Mouse (Mus musculus): Measurements from ENCODE around the gene Nrap. TPM values are rescaled to one million over a fixed set of nuclear protein-coding genes. Genes with fewer than 3 reads are reported as not detected.
"Not testable (repeated sequence)": the region's sequence is repeated elsewhere in the genome, so short reads cannot be mapped to it uniquely, and the experiment has no call there.

Gene Nrap
- polyA plus RNA-seq, 1 experiment: 25.5 TPM

- no peak overlapping the region for H3ac ChIP-seq (ENCODE audit: control insufficient read depth, insufficient read length)
- H3K36me3 ChIP-seq (ENCODE audit: control insufficient read depth, insufficient read depth): no peaks in the 10 kb centered on the region
- H3K27me3 ChIP-seq (ENCODE audit: control insufficient read depth, insufficient read depth, insufficient read length): no peaks in the 10 kb centered on the region
- TF ChIP-seq MYOD1 (IDR thresholded peaks at IDR 0.05; ENCODE audit: control insufficient read depth in 1 of 3, insufficient read length in 2 of 3, low read depth in 2 of 3) (no peak), TCF12 (IDR thresholded peaks at IDR 0.05; ENCODE audit: insufficient read depth, poor library complexity, severe bottlenecking) (no peak), SRF (IDR thresholded peaks at IDR 0.05; ENCODE audit: control insufficient read depth, insufficient read length, low read depth) (no peak), E2F4 (IDR thresholded peaks at IDR 0.05; ENCODE audit: insufficient read depth) (no peak), MAX (IDR thresholded peaks at IDR 0.05; ENCODE audit: low read depth) (no peak), MYOG (IDR thresholded peaks at IDR 0.05; ENCODE audit: control insufficient read depth in 1 of 3, insufficient read depth in 1 of 3, insufficient read length in 2 of 3, low read depth in 2 of 3) (no peak), REST (IDR thresholded peaks at IDR 0.05; ENCODE audit: insufficient read depth, insufficient read length) (no peak), POLR2AphosphoS2 (IDR thresholded peaks at IDR 0.05; ENCODE audit: insufficient read length, low read depth) (no peak), CEBPB (IDR thresholded peaks at IDR 0.05; ENCODE audit: insufficient read depth, poor library complexity, severe bottlenecking) (no peak), POLR2A (IDR thresholded peaks at IDR 0.05; ENCODE audit: insufficient read length, low read depth) (no peak), TCF3 (IDR thresholded peaks at IDR 0.05; ENCODE audit: insufficient read length, low read depth) (no peak)
- no peak overlapping the region for H3K4me3 ChIP-seq
- H3K79me2 ChIP-seq (ENCODE audit: control insufficient read depth, insufficient read depth): no peaks in the 10 kb centered on the region
- no peak overlapping the region for H3K4me2 ChIP-seq (ENCODE audit: low read depth)
Observed at GRCm38 (mm10) chr19:56418404-56418803, 28.6 kb upstream of the Nrap start.

- not testable (repeated sequence) for H3K79me2 ChIP-seq (ENCODE audit: control insufficient read depth, insufficient read depth); H3ac ChIP-seq (ENCODE audit: control insufficient read depth, insufficient read length); H3K4me2 ChIP-seq (ENCODE audit: low read depth); H3K4me3 ChIP-seq; H3K36me3 ChIP-seq (ENCODE audit: control insufficient read depth, insufficient read depth); H3K27me3 ChIP-seq (ENCODE audit: control insufficient read depth, insufficient read depth, insufficient read length)
Observed at GRCm38 (mm10) chr19:56409884-56410283, 20.0 kb upstream of the Nrap start.

GRCm38 (mm10) chr19:56406581-56406980 lies 16.7 kb upstream of the Nrap start:
- peak; percentile 32 to 87 (median 51) for TF ChIP-seq MYOD1 (IDR thresholded peaks at IDR 0.05; ENCODE audit: control insufficient read depth in 1 of 3, insufficient read length in 2 of 3, low read depth in 2 of 3)
- no peak for TF ChIP-seq SRF (IDR thresholded peaks at IDR 0.05; ENCODE audit: control insufficient read depth, insufficient read length, low read depth)
- no peak for TF ChIP-seq MAX (IDR thresholded peaks at IDR 0.05; ENCODE audit: low read depth)
- peak; percentile 60 to 94 (median 92) for TF ChIP-seq MYOG (IDR thresholded peaks at IDR 0.05; ENCODE audit: control insufficient read depth in 1 of 3, insufficient read depth in 1 of 3, insufficient read length in 2 of 3, low read depth in 2 of 3)
- no peak for TF ChIP-seq E2F4 (IDR thresholded peaks at IDR 0.05; ENCODE audit: insufficient read depth)
- no peak for TF ChIP-seq TCF3 (IDR thresholded peaks at IDR 0.05; ENCODE audit: insufficient read length, low read depth)
- TF ChIP-seq CEBPB (IDR thresholded peaks at IDR 0.05; ENCODE audit: insufficient read depth, poor library complexity, severe bottlenecking): no peak
- TF ChIP-seq POLR2A (IDR thresholded peaks at IDR 0.05; ENCODE audit: insufficient read length, low read depth): no peak
- TF ChIP-seq USF1 (IDR thresholded peaks at IDR 0.05; ENCODE audit: low read depth): no peak
- TF ChIP-seq REST (IDR thresholded peaks at IDR 0.05; ENCODE audit: insufficient read depth, insufficient read length): no peak
- no peak for TF ChIP-seq POLR2AphosphoS2 (IDR thresholded peaks at IDR 0.05; ENCODE audit: insufficient read length, low read depth)
- Histone ChIP-seq H3ac (ENCODE audit: control insufficient read depth, insufficient read length) (no peak overlapping the region), H3K79me2 (ENCODE audit: control insufficient read depth, insufficient read depth) (no peaks in the 10 kb centered on the region), H3K4me3 (no peak overlapping the region), H3K4me2 (ENCODE audit: low read depth) (peak overlapping the region; percentile 4), H3K36me3 (ENCODE audit: control insufficient read depth, insufficient read depth) (no peaks in the 10 kb centered on the region), H3K27me3 (ENCODE audit: control insufficient read depth, insufficient read depth, insufficient read length) (no peaks in the 10 kb centered on the region)

- H3K36me3 ChIP-seq (ENCODE audit: control insufficient read depth, insufficient read depth): no peaks in the 10 kb centered on the region
- no peaks in the 10 kb centered on the region for H3K79me2 ChIP-seq (ENCODE audit: control insufficient read depth, insufficient read depth)
- no peak overlapping the region for H3K4me3 ChIP-seq
- no peak overlapping the region for H3K4me2 ChIP-seq (ENCODE audit: low read depth)
- no peak overlapping the region for H3ac ChIP-seq (ENCODE audit: control insufficient read depth, insufficient read length)
- TF ChIP-seq TCF12 (IDR thresholded peaks at IDR 0.05; ENCODE audit: insufficient read depth, poor library complexity, severe bottlenecking) (no peak), MYOD1 (IDR thresholded peaks at IDR 0.05; ENCODE audit: control insufficient read depth in 1 of 3, insufficient read length in 2 of 3, low read depth in 2 of 3) (no peak), SRF (IDR thresholded peaks at IDR 0.05; ENCODE audit: control insufficient read depth, insufficient read length, low read depth) (no peak), POLR2A (IDR thresholded peaks at IDR 0.05; ENCODE audit: insufficient read length, low read depth) (no peak), POLR2AphosphoS2 (IDR thresholded peaks at IDR 0.05; ENCODE audit: insufficient read length, low read depth) (no peak), TCF3 (IDR thresholded peaks at IDR 0.05; ENCODE audit: insufficient read length, low read depth) (no peak), USF1 (IDR thresholded peaks at IDR 0.05; ENCODE audit: low read depth) (no peak), MYOG (IDR thresholded peaks at IDR 0.05; ENCODE audit: control insufficient read depth in 1 of 3, insufficient read depth in 1 of 3, insufficient read length in 2 of 3, low read depth in 2 of 3) (no peak), MAX (IDR thresholded peaks at IDR 0.05; ENCODE audit: low read depth) (no peak)
- H3K27me3 ChIP-seq (ENCODE audit: control insufficient read depth, insufficient read depth, insufficient read length): no peaks in the 10 kb centered on the region
Observed at GRCm38 (mm10) chr19:56405824-56406223, 16.0 kb upstream of the Nrap start.

- TF ChIP-seq TCF3 (IDR thresholded peaks at IDR 0.05; ENCODE audit: insufficient read length, low read depth) (no peak), REST (IDR thresholded peaks at IDR 0.05; ENCODE audit: insufficient read depth, insufficient read length) (no peak), SRF (IDR thresholded peaks at IDR 0.05; ENCODE audit: control insufficient read depth, insufficient read length, low read depth) (no peak), E2F4 (IDR thresholded peaks at IDR 0.05; ENCODE audit: insufficient read depth) (no peak), MYOG (IDR thresholded peaks at IDR 0.05; ENCODE audit: control insufficient read depth in 1 of 3, insufficient read depth in 1 of 3, insufficient read length in 2 of 3, low read depth in 2 of 3) (no peak), TCF12 (IDR thresholded peaks at IDR 0.05; ENCODE audit: insufficient read depth, poor library complexity, severe bottlenecking) (no peak), MYOD1 (IDR thresholded peaks at IDR 0.05; ENCODE audit: control insufficient read depth in 1 of 3, insufficient read length in 2 of 3, low read depth in 2 of 3) (no peak), CEBPB (IDR thresholded peaks at IDR 0.05; ENCODE audit: insufficient read depth, poor library complexity, severe bottlenecking) (no peak), MAX (IDR thresholded peaks at IDR 0.05; ENCODE audit: low read depth) (no peak), POLR2AphosphoS2 (IDR thresholded peaks at IDR 0.05; ENCODE audit: insufficient read length, low read depth) (no peak), POLR2A (IDR thresholded peaks at IDR 0.05; ENCODE audit: insufficient read length, low read depth) (no peak), USF1 (IDR thresholded peaks at IDR 0.05; ENCODE audit: low read depth) (no peak)
- H3K4me3 ChIP-seq: no peak overlapping the region
- no peaks in the 10 kb centered on the region for H3K36me3 ChIP-seq (ENCODE audit: control insufficient read depth, insufficient read depth)
- H3K27me3 ChIP-seq (ENCODE audit: control insufficient read depth, insufficient read depth, insufficient read length): no peaks in the 10 kb centered on the region
- H3K79me2 ChIP-seq (ENCODE audit: control insufficient read depth, insufficient read depth): no peaks in the 10 kb centered on the region
- H3ac ChIP-seq (ENCODE audit: control insufficient read depth, insufficient read length): no peak overlapping the region
- no peak overlapping the region for H3K4me2 ChIP-seq (ENCODE audit: low read depth)
Observed at GRCm38 (mm10) chr19:56401864-56402263, 12.0 kb upstream of the Nrap start.
